Mouse (Mus musculus) heart, postnatal 0 days (tissue): ENCODE measurements around the gene Snx18. TPM values are rescaled to one million over a fixed set of nuclear protein-coding genes. Genes with fewer than 3 reads are reported as not detected.

ENCODE experiments used
- ATAC-seq: fragments of 200-750 bp; cut with Nextera tagmentation; 2 replicates; pipeline ENCODE4 v1.8.0; 2017; ENCODE audit warnings: low read depth, moderate number of reproducible peaks, moderate library complexity; ENCODE audit not compliant: insufficient read depth
- DNase-seq: peaks from one replicate; pipeline ENCODE4 v3.0.0-alpha.2; 2016; ENCODE audit warnings: low spot score
- H3K27ac ChIP-seq: fragments of 300-500 bp; sonication (generic); 2 replicates; pipeline ENCODE4 v1.5.1; 2014; ENCODE audit warnings: low read depth, mild to moderate bottlenecking
- H3K27me3 ChIP-seq: fragments of 300-500 bp; sonication (generic); 2 replicates; pipeline ENCODE4 v1.6.1; 2014; ENCODE audit warnings: low read length, mixed read lengths; ENCODE audit not compliant: control insufficient read depth, insufficient read depth
- H3K36me3 ChIP-seq: fragments of 300-500 bp; sonication (generic); replicated peaks from 2 replicates; pipeline ENCODE4 v1.6.1; 2014; ENCODE audit warnings: low read length, mixed read lengths; ENCODE audit not compliant: control insufficient read depth, insufficient read depth
- H3K4me1 ChIP-seq: fragments of 300-500 bp; sonication (generic); 2 replicates; pipeline ENCODE4 v1.6.1; 2014; ENCODE audit warnings: antibody characterized with exemption; ENCODE audit not compliant: control insufficient read depth, insufficient read depth
- H3K4me2 ChIP-seq: fragments of 300-500 bp; sonication (generic); 2 replicates; pipeline ENCODE4 v1.6.1; 2014; ENCODE audit warnings: low read depth, mild to moderate bottlenecking, low read length, moderate library complexity
- H3K4me3 ChIP-seq: fragments of 300-500 bp; sonication (generic); 2 replicates; pipeline ENCODE4 v1.5.1; 2014; ENCODE audit warnings: low read depth, low read length
- H3K9ac ChIP-seq: fragments of 300-500 bp; sonication (generic); replicated peaks from 2 replicates; pipeline ENCODE4 v1.6.1; 2014; ENCODE audit warnings: low read depth, low read length, mixed read lengths
- H3K9me3 ChIP-seq: fragments of 300-500 bp; sonication (generic); replicated peaks from 2 replicates; pipeline ENCODE4 v1.6.1; 2016; ENCODE audit warnings: low read length; ENCODE audit not compliant: control insufficient read depth
- CTCF ChIP-seq: IDR thresholded peaks from 2 replicates; pipeline ENCODE4 v1.5.1; 2016; ENCODE audit warnings: antibody characterized with exemption, control low read depth, low read depth
- EP300 ChIP-seq: IDR thresholded peaks from 2 replicates; pipeline ENCODE4 v1.6.1; 2016; ENCODE audit warnings: antibody characterized with exemption, low read depth
- WGBS: fragments of 180-500 bp; shearing (Covaris S2); extraction: QIAGEN DNeasy Blood & Tissue Kit; methylation state at CpG from one replicate; pipeline ENCODE4 v1.1.7; 2014; 5-methylcytosine and 5-hydroxymethylcytosine counted together
- polyA plus RNA-seq: library from polyadenylated mRNA; unstranded; fragments of >200 nt; fragmentation: Nextera tagmentation; extraction: Ambion mirVana; gene quantifications from 2 replicates; pipeline ENCODE4 v1.2.1, GENCODE M21; 2015
- total RNA-seq: library from RNA; depleted of rRNA; stranded (reverse); fragments of >200 nt; gene quantifications from 2 replicates; pipeline ENCODE4 v1.2.3, GENCODE M21; 2014; ENCODE audit warnings: low replicate concordance

Snx18 gene
- total and polyA plus RNA-seq, 2 experiments from 2014 or later: 9.8 to 32.4 TPM

DNA sequence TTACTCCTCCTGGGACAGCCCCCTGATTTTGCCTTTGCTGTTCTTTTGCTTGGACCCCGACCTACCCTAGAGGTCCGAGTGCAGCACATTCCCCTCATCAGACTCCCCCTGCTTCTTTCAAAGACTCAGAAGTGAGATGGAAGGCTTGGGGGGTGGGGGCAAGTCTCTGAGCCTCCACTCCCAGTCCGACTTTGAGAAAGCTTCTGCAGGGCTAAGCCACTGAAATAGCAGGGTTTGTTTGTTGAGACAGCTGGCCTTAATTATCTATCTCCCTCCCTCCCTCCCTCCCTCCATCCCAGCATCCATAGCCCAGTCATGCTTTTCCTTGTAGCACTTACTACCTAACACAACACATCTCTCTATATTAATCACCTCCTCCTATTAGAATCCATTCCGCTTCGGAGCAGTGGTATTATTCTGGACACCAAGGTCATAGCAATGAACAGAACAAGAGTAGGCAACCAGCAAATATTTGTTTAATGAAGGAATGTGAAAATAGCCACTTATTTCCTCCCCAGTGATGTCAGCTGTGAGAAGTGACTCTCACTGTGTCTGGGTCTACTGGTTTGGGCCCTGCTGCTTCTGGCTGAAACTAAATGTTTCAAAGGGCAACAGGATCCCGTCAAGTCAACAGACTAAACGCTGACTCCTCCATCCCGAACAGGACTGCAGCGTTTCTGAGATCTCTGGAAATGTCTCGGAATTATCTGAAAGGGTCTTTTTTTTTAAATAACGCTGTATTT is 3.9 kb upstream of the Snx18 start:
- H3K4me3 ChIP-seq: no peak overlapping the region
- H3K4me1 ChIP-seq: peaks cover 3% of the 10 kb centered on the region; the same call in 1 of the 2 replicates
- no peak for ATAC-seq
- DNase-seq: no peak
- H3K9me3 ChIP-seq: no peaks in the 10 kb centered on the region
- H3K27ac ChIP-seq: no peak overlapping the region
- no peaks in the 10 kb centered on the region for H3K27me3 ChIP-seq
- TF ChIP-seq CTCF (no peak), EP300 (no peak)
- no peaks in the 10 kb centered on the region for H3K36me3 ChIP-seq
- no peak overlapping the region for H3K4me2 ChIP-seq
- H3K9ac ChIP-seq: no peak overlapping the region
- WGBS: 58% methylated on average over 11 of the region's 11 CpGs

DNA sequence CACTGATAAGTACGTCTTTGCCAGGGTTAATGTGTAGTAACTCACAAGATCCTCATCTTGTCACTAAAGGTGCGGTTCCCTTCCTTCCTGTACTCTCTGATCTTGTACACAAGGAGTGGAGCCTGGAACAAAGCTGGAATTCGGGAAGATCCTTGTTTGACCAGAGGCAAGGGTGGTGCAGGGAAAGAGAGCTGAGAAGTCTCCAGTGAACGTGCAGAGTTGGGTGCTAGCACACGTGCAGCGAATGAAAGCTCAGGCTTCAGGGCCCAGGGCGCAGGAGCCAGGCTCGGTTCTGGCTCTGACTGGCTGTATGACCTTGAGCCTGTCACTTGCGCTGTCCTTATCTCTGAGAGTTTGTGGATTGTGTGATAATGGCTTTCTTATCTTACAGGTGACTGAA is 639 bp upstream of the Snx18 start:
- H3K4me1 ChIP-seq: peaks cover 17% of the 10 kb centered on the region
- TF ChIP-seq CTCF (no peak), EP300 (no peak)
- no peaks in the 10 kb centered on the region for H3K36me3 ChIP-seq
- ATAC-seq (no peak), DNase-seq (no peak)
- no peak overlapping the region for H3K9ac ChIP-seq
- H3K9me3 ChIP-seq: no peaks in the 10 kb centered on the region
- no peak overlapping the region for H3K4me3 ChIP-seq
- no peak overlapping the region for H3K4me2 ChIP-seq
- H3K27ac ChIP-seq: no peak overlapping the region
- WGBS: 42% methylated on average over 9 of the region's 9 CpGs
- no peaks in the 10 kb centered on the region for H3K27me3 ChIP-seq

DNA sequence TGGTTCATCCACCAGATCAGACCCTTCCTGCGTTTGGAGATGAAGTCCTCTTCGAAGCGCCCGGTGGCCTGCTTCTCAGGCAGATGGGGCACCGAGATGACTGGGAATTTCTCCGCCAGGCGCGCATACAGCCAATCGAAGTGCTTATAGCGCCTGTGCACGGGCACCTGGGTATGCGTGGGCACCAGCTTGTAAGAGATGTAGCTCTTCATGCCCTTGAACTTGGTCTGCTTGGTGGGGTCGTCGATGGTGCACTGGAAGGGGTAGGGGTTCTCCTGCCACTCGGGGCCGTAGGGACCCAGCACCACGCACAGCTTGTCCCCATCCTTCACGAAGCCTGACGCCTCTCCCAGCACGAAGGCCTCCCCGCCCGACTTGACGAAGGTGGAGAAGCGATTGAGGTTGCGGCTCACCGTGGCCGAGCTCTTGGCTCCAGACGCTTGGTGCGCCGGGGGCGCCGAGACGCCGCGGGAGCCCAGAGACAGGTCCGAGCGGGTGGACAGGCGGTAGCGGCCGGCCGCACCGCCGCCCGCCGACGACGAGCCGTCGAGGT is 950 bp downstream of the Snx18 start:
- 8% methylated on average over 49 of the region's 49 CpGs for WGBS
- ATAC-seq: no peak
- DNase-seq: no peak

DNA sequence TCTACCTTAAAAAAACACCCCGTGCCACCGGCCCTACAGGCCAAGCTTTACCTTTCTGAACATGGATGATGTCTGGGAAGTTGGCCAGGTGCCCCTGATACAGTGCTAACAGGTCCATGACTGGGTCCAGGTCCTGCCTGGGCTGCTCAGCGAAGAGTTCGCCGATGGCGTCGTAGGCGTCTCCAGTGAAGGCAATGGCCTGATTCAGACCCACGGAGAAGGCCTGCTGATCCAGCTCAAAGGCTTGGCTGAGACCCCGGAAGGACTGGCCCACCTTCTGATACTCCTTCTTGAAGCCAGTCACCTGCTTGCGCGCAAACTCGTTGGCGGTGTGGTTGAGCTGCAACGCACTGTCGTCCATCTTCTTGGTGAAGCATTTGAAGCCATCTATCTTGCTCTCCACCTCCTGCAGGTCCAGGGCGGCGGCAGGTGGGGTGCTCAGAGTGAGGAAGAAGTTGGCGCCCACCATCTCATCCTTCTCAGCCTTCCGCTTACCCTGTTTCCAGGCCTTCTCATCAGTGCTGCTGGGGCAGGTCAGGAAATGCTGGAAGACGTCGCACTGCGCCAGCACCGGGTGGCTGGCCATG is 1.5 kb downstream of the Snx18 start:
- H3K9ac ChIP-seq: peak overlapping the region; percentile 78
- no peaks in the 10 kb centered on the region for H3K9me3 ChIP-seq
- peak overlapping the region; percentile 73 for H3K27ac ChIP-seq
- H3K4me1 ChIP-seq: peaks cover 37% of the 10 kb centered on the region
- H3K4me3 ChIP-seq: peak overlapping the region; percentile 77
- H3K27me3 ChIP-seq: no peaks in the 10 kb centered on the region
- H3K36me3 ChIP-seq: no peaks in the 10 kb centered on the region
- WGBS: 46% methylated on average over 24 of the region's 24 CpGs
- peak overlapping the region; percentile 77 for H3K4me2 ChIP-seq
- DNase-seq: no peak
- ATAC-seq: no peak
- TF ChIP-seq EP300: no peak
- no peak for TF ChIP-seq CTCF

More for the DNA sequence above, 950 bp downstream of the Snx18 start:
- Histone ChIP-seq H3K27ac (peak overlapping the region; percentile 90), H3K9me3 (no peaks in the 10 kb centered on the region), H3K36me3 (no peaks in the 10 kb centered on the region), H3K4me1 (peaks cover 31% of the 10 kb centered on the region), H3K4me3 (peak overlapping the region; percentile 77), H3K27me3 (no peaks in the 10 kb centered on the region), H3K4me2 (peak overlapping the region; percentile 77), H3K9ac (peak overlapping the region; percentile 78)
- TF ChIP-seq EP300 (no peak), CTCF (no peak)

DNA sequence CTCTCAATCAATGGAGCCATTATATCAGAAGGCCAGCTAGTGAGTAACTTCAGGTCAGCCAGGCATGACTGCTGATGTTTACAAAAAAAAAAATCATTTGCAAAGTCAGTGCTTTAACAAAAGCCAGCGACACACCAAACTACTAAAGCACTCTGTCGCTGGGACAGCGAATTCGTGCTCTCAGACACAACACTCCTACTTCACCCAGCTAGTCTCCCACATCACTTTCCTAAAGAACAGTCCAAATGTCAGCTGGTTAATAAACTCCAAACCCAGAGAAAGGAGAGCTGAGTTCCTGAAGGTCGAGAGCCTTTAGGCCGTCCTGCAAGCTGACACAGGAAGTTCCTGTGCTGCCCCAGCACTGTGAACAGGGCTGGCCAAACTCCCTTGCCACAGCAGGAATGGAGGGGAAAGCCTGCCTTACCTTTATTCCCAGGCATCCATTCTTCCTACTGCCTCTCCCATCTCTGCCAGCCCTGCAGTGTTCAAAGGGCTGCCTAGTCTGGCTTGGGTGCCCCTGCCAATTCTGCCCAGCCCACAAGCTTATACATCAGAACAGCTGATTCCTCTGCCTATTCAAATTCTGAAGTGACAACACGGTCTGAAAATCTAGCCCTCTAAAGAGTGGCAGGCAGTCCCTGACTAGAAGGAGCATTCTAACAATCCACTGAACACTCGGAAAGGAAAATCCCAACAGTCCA is 2.2 kb downstream of the Snx18 start:
- Histone ChIP-seq H3K9me3 (no peaks in the 10 kb centered on the region), H3K4me1 (peaks cover 44% of the 10 kb centered on the region), H3K4me2 (peak overlapping the region; percentile 77), H3K27me3 (no peaks in the 10 kb centered on the region), H3K36me3 (no peaks in the 10 kb centered on the region), H3K9ac (peak overlapping the region; percentile 78), H3K4me3 (peak overlapping the region; percentile 77), H3K27ac (peak overlapping the region; percentile 73)
- TF ChIP-seq CTCF: no peak
- DNase-seq (no peak), ATAC-seq (no peak)
- WGBS: 3% methylated on average over 8 of the region's 8 CpGs
